Mouse (Mus musculus) forebrain, embryonic 11.5 days (tissue): ENCODE data around the gene Rspo4. TPM values are rescaled to one million over a fixed set of nuclear protein-coding genes. Genes with fewer than 3 reads are reported as not detected.

Experiments
- ATAC-seq: fragments of 200-750 bp; cut with Nextera tagmentation; replicated peaks from 2 replicates; pipeline ENCODE4 v1.8.0; 2017; ENCODE audit warnings: moderate TSS enrichment; ENCODE audit not compliant: low FRiP score
- DNase-seq: peaks from one replicate; pipeline ENCODE4 v3.0.0-alpha.2; 2017; ENCODE audit warnings: low spot score
- H3K27ac ChIP-seq: fragments of 300-500 bp; sonication (generic); 2 replicates; pipeline ENCODE4 v1.5.1; 2014; ENCODE audit warnings: low read depth, low read length
- H3K27me3 ChIP-seq: fragments of 300-500 bp; sonication (generic); 2 replicates; pipeline ENCODE4 v1.6.1; 2014; ENCODE audit warnings: mild to moderate bottlenecking, low read length, mixed read lengths; ENCODE audit not compliant: control insufficient read depth, insufficient read depth
- H3K36me3 ChIP-seq: fragments of 300-500 bp; sonication (generic); 2 replicates; pipeline ENCODE4 v1.6.1; 2014; ENCODE audit warnings: mild to moderate bottlenecking, low read length, moderate library complexity, mixed read lengths; ENCODE audit not compliant: control insufficient read depth, insufficient read depth
- H3K4me1 ChIP-seq: fragments of 300-500 bp; sonication (generic); replicated peaks from 2 replicates; pipeline ENCODE4 v1.6.1; 2014; ENCODE audit warnings: low read length, mixed read lengths; ENCODE audit not compliant: control insufficient read depth, insufficient read depth
- H3K4me2 ChIP-seq: fragments of 300-500 bp; sonication (generic); 2 replicates; pipeline ENCODE4 v1.6.1; 2014; ENCODE audit warnings: low read depth, mild to moderate bottlenecking, low read length, moderate library complexity, mixed read lengths; ENCODE audit not compliant: severe bottlenecking
- H3K4me3 ChIP-seq: fragments of 300-500 bp; sonication (generic); 2 replicates; pipeline ENCODE4 v1.5.1; 2014; ENCODE audit warnings: low read depth, low read length
- H3K9ac ChIP-seq: fragments of 300-500 bp; sonication (generic); 2 replicates; pipeline ENCODE4 v1.6.1; 2014; ENCODE audit warnings: low read length
- H3K9me3 ChIP-seq: fragments of 300-500 bp; sonication (generic); 2 replicates; pipeline ENCODE4 v1.6.1; 2016; ENCODE audit warnings: low read length, mixed read lengths; ENCODE audit not compliant: control insufficient read depth
- WGBS: fragments of 180-500 bp; shearing (Covaris S2); extraction: QIAGEN DNeasy Blood & Tissue Kit; methylation state at CpG from one replicate; pipeline ENCODE4 v1.1.7; 2014; 5-methylcytosine and 5-hydroxymethylcytosine counted together
- polyA plus RNA-seq: library from polyadenylated mRNA; unstranded; fragments of >200 nt; fragmentation: Nextera tagmentation; extraction: Ambion mirVana; gene quantifications from 2 replicates; pipeline ENCODE4 v1.2.1, GENCODE M21; 2014

The Rspo4 gene
- polyA plus RNA-seq, 1 experiment from 2014 or later: 0.15 TPM

GRCm38 (mm10) chr2:151903933-151904332 is 61.2 kb downstream of the Rspo4 start:
- H3K9ac ChIP-seq: no peak overlapping the region
- no peaks in the 10 kb centered on the region for H3K9me3 ChIP-seq
- H3K36me3 ChIP-seq: no peaks in the 10 kb centered on the region
- H3K4me3 ChIP-seq: no peak overlapping the region
- no peaks in the 10 kb centered on the region for H3K4me1 ChIP-seq
- WGBS: 82% methylated on average over 4 of the region's 4 CpGs
- ATAC-seq: no peak
- no peak overlapping the region for H3K27ac ChIP-seq
- no peaks in the 10 kb centered on the region for H3K27me3 ChIP-seq
- H3K4me2 ChIP-seq: no peak overlapping the region
- no peak for DNase-seq

- WGBS: 77% methylated on average over 3 of the region's 3 CpGs
- no peaks in the 10 kb centered on the region for H3K4me1 ChIP-seq
- H3K9ac ChIP-seq: no peak overlapping the region
- H3K9me3 ChIP-seq: no peaks in the 10 kb centered on the region
- H3K27me3 ChIP-seq: no peaks in the 10 kb centered on the region
- H3K27ac ChIP-seq: no peak overlapping the region
- no peak for DNase-seq
- no peak overlapping the region for H3K4me2 ChIP-seq
- no peak for ATAC-seq
- H3K4me3 ChIP-seq: no peak overlapping the region
- no peaks in the 10 kb centered on the region for H3K36me3 ChIP-seq
Measured at GRCm38 (mm10) chr2:151904636-151905035, 61.9 kb downstream of the Rspo4 start.

GRCm38 (mm10) chr2:151907020-151907419 is 64.3 kb downstream of the Rspo4 start:
- WGBS: 82% methylated on average over 2 of the region's 2 CpGs
- Histone ChIP-seq H3K9ac (no peak overlapping the region), H3K27ac (no peak overlapping the region), H3K9me3 (no peaks in the 10 kb centered on the region), H3K4me1 (0 out of 2 replicates have a peak, but pooled peaks cover 2% of the 10 kb centered on the region), H3K4me3 (no peak overlapping the region), H3K4me2 (no peak overlapping the region), H3K36me3 (no peaks in the 10 kb centered on the region), H3K27me3 (no peaks in the 10 kb centered on the region)
- DNase-seq (no peak), ATAC-seq (no peak)

- no peaks in the 10 kb centered on the region for H3K27me3 ChIP-seq
- H3K4me2 ChIP-seq: no peak overlapping the region
- no peak overlapping the region for H3K27ac ChIP-seq
- no peak overlapping the region for H3K9ac ChIP-seq
- H3K4me1 ChIP-seq: 0 out of 2 replicates have a peak, but pooled peaks cover 2% of the 10 kb centered on the region
- H3K4me3 ChIP-seq: no peak overlapping the region
- ATAC-seq: no peak
- no peaks in the 10 kb centered on the region for H3K36me3 ChIP-seq
- DNase-seq: no peak
- no peaks in the 10 kb centered on the region for H3K9me3 ChIP-seq
- 83% methylated on average over 3 of the region's 3 CpGs for WGBS
Measured at GRCm38 (mm10) chr2:151909386-151909785, 66.7 kb downstream of the Rspo4 start.

- no peaks in the 10 kb centered on the region for H3K36me3 ChIP-seq
- DNase-seq: no peak
- no peak overlapping the region for H3K9ac ChIP-seq
- no peak for ATAC-seq
- WGBS: 58% methylated on average over 5 of the region's 5 CpGs
- 0 out of 2 replicates have a peak, but pooled peaks cover 2% of the 10 kb centered on the region for H3K4me1 ChIP-seq
- no peaks in the 10 kb centered on the region for H3K9me3 ChIP-seq
- no peak overlapping the region for H3K27ac ChIP-seq
- no peak overlapping the region for H3K4me2 ChIP-seq
- no peaks in the 10 kb centered on the region for H3K27me3 ChIP-seq
- no peak overlapping the region for H3K4me3 ChIP-seq
Measured at GRCm38 (mm10) chr2:151910498-151910897, 67.8 kb downstream of the Rspo4 start.

GRCm38 (mm10) chr2:151910919-151911500 is 68.3 kb downstream of the Rspo4 start, which contains the start of gene Angpt4:
Gene Angpt4, plus strand, starts transcription at chr2:151911210.
- Histone ChIP-seq H3K4me3 (no peak within 1 kb of the TSS), H3K9ac (no peak within 1 kb of the TSS), H3K9me3 (no peaks in the 10 kb centered on the region), H3K27ac (no peak within 1 kb of the TSS), H3K4me1 (0 out of 2 replicates have a peak, but pooled peaks cover 2% of the 10 kb centered on the region), H3K36me3 (no peaks in the 10 kb centered on the region), H3K4me2 (no peak within 1 kb of the TSS), H3K27me3 (no peaks in the 10 kb centered on the region)
- ATAC-seq: no peak; the same call in 1 of the 2 replicates
- DNase-seq: no peak
- WGBS: 65% methylated on average over 12 of the region's 13 CpGs

- WGBS: 81% methylated on average over 3 of the region's 3 CpGs
- H3K9ac ChIP-seq: no peak overlapping the region
- no peak for ATAC-seq
Measured at GRCm38 (mm10) chr2:151911751-151912150, 69.0 kb downstream of the Rspo4 start.

GRCm38 (mm10) chr2:151914120-151914519 is 71.4 kb downstream of the Rspo4 start:
- no peak overlapping the region for H3K27ac ChIP-seq
- H3K4me2 ChIP-seq: no peak overlapping the region
- no peaks in the 10 kb centered on the region for H3K9me3 ChIP-seq
- no peaks in the 10 kb centered on the region for H3K36me3 ChIP-seq
- 83% methylated on average over 5 of the region's 5 CpGs for WGBS
- no peaks in the 10 kb centered on the region for H3K27me3 ChIP-seq
- H3K9ac ChIP-seq: no peak overlapping the region
- no peak for ATAC-seq
- DNase-seq: no peak
- H3K4me3 ChIP-seq: no peak overlapping the region
- H3K4me1 ChIP-seq: 0 out of 2 replicates have a peak, but pooled peaks cover 2% of the 10 kb centered on the region

More at GRCm38 (mm10) chr2:151911751-151912150, 69.0 kb downstream of the Rspo4 start:
- H3K4me3 ChIP-seq: no peak overlapping the region
- H3K4me1 ChIP-seq: 0 out of 2 replicates have a peak, but pooled peaks cover 2% of the 10 kb centered on the region
- H3K9me3 ChIP-seq: no peaks in the 10 kb centered on the region
- no peaks in the 10 kb centered on the region for H3K36me3 ChIP-seq
- H3K4me2 ChIP-seq: no peak overlapping the region
- DNase-seq: no peak
- H3K27me3 ChIP-seq: no peaks in the 10 kb centered on the region
- no peak overlapping the region for H3K27ac ChIP-seq

GRCm38 (mm10) chr2:151915111-151915510 is 72.4 kb downstream of the Rspo4 start:
- no peak overlapping the region for H3K4me3 ChIP-seq
- no peaks in the 10 kb centered on the region for H3K36me3 ChIP-seq
- H3K9ac ChIP-seq: no peak overlapping the region
- no peak for ATAC-seq
- 0 out of 2 replicates have a peak, but pooled peaks cover 2% of the 10 kb centered on the region for H3K4me1 ChIP-seq
- H3K27ac ChIP-seq: no peak overlapping the region
- no peaks in the 10 kb centered on the region for H3K9me3 ChIP-seq
- H3K4me2 ChIP-seq: no peak overlapping the region
- DNase-seq: no peak
- WGBS: 29% methylated on average over 2 of the region's 2 CpGs
- H3K27me3 ChIP-seq: no peaks in the 10 kb centered on the region
